Mouse (Mus musculus): ENCODE data around the gene Ubxn10.

Ubxn10 gene

DNA sequence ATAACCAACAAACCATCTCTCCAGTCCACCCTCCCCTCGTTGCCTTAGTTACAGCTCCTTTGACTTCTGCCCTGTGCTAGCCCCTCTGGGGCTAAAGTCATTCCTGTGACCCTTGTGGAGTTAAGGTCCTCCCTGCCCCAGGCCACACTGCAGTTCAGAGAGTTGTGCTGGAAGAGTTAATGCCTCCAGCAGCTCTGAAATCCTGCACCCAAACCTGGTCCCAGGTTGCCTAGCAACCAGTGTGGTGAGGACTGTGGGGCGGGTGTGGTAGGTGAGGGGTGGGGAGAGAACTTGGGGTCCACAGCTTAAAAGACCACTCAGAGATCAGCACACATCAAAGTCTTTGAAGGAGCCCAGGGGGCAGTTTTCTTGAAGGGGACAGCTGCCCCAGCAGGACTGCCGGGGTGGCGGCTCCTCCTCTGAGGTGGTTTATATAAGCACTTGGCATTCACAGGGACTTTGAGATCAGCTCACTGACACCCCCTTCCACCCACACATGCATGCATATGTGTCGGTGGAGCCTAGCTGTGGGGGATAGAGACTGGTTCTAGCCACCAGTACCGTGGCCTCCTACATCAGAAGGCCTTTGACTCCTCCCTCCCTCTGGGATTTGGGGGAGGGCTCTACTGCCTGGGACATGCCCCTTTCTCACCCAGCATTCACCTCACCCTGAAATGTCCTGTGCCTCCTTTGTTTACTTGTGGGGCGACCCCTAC lies 2.3 kb upstream of the Ubxn10 start:
- peak; percentile 59; the same call in 1 of the 2 replicates for ATAC-seq (ENCODE audit: insufficient number of reproducible peaks, low FRiP score, low TSS enrichment)

DNA sequence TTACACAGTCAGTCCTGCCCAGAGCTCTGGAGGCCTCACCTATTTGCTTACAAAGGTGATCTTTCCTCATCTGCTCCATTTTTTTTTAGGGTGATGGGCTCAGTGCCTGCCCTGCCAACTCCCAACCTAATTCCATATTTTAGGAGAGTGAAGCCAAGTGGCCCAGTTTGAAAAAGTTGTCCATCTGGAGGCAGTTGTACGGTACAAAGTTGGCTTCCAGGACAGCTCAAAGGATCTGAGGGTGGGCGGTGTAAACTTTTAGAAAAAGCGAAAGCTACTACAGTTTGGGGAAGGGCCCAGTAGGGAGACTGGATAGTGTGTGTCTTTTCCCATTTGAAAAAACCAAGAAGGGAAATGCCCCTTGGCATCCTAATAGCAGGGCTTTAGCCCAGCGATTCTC lies 2.1 kb downstream of the Ubxn10 start:
- ATAC-seq (ENCODE audit: insufficient number of reproducible peaks, low FRiP score, low TSS enrichment) = no peak

DNA sequence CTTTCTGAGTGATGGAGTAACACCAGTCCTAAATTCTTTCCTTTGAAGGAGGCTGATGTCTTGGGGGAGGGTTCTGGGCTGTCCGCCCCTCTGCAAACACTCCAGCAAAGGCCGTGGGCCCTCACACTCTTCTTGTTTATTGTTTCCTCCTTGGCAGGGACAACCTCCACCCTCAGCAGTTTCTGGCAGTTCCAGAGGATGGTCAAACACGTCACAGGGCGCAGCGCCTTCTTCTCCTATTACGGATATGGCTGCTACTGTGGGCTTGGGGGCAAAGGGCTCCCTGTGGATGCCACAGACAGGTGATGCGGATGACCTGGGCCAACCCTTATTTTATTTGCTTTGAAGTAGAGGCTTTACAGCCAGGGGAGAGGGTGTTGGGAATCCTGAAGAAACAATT lies 2.9 kb downstream of the Ubxn10 start:
- no peak for ATAC-seq (ENCODE audit: insufficient number of reproducible peaks, low FRiP score, low TSS enrichment)

DNA sequence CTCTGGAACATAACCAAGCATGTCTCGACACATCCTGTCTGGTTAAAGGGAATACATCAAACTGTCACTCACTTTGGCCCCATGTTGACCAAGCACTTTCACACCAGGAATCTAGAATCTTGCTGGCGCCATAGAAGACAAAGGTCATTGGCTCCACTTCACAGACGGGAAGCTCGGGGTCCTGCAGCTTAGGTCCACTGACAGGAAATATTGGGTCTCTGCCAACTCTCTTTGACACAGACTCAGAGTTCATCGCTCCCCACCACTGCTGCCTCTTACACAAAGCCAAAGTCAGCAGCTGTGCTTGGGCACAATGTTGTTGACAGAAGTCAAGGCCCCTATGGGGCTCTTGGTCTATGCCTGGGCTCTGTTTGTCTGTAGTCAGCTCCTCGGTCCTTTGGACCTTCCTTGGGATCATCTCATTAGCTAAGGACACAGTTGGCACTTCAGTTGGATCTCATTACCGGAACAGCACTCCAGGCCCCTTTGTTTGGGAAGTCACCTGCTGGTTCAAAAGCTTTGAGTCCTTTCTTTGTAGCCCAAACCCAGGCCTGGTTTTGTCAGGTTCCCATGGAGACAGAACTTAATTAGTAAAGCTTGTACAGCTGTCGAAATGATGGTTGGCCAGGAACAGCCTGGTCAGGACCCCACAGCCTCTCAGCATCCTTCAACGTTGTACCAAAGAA lies 7.8 kb downstream of the Ubxn10 start:
- no peak for ATAC-seq (ENCODE audit: insufficient number of reproducible peaks, low FRiP score, low TSS enrichment)

DNA sequence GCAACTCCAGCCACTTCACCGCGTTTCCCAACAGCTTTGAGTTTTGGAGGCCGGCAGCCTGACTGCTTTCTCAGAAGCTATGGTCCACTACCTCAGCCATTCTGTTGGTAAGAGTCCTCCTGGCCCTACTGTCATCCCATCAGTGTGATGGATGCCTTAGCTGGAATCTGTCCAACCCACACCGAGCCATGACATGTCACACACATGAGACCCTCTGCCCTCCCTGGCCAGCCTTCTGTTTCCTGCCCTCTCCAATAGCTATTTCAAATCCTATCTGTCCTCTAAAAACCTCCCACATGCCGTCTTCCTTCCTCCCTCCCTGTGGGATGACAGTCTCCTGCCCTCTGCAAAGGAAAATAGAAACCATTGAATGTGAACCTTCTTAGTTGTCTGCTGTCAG lies 11.2 kb downstream of the Ubxn10 start:
- no peak for ATAC-seq (ENCODE audit: insufficient number of reproducible peaks, low FRiP score, low TSS enrichment)

DNA sequence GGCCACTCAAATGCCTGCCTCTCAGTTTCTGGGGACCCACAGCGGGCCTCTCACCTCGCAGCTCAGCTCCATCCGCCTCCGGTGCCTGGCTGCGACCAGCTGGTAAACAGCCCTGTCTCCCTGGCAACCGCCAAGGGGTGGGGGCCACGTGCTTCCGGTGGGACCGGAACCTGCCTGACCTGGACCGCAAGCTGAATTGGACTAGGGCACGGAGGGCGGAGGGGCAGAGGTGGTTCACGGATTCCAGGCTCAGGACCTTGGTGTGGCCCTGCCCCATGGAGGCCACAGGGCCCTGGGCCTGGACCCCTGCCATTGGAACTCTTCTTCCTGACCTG lies 11.9 kb downstream of the Ubxn10 start:
- ATAC-seq (ENCODE audit: insufficient number of reproducible peaks, low FRiP score, low TSS enrichment) = 0 out of 2 replicates have a peak, but pooled peaks have one; percentile 49

DNA sequence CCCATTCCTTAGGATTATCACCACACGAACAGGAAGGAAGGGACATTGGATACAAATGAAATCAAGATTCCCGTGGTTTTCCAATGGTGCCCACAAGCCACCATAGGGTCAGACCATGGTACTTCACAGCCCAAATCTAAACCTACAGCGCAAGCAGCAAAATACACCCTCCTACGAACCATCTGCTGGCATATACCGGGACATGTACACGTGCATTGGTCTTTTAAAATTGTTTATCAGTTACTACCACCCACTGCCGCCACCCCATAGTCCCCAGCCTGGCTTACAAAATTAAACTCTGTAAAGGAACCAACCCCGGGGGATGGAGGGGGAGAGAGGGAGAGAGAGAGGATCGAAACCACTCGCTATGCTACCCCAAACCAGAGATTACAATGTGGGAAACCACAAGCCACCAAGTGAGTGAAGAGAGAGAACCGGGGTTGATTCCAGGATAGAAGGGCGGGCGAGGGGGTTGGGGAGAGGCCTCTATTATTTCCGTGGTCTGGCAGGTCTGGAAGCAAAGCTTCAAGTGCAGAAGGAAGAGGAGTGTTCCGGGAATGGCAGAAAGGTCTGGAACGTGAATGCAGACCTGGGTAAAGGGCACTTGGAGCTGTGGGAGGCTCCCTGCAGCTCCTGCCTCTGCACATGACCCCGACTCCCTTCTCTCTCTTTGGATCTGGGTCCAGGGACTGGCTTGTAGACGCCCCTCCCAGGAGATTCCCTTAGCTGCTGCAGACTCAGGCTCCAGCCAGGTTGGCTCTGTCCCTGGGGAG lies 12.4 kb downstream of the Ubxn10 start, which contains the start of gene Pla2g2c:
TSS of gene Pla2g2c (plus strand) at position 439 of the 773 bp plus-strand sequence.
- no peak; the same call in 1 of the 2 replicates for ATAC-seq (ENCODE audit: insufficient number of reproducible peaks, low FRiP score, low TSS enrichment)

DNA sequence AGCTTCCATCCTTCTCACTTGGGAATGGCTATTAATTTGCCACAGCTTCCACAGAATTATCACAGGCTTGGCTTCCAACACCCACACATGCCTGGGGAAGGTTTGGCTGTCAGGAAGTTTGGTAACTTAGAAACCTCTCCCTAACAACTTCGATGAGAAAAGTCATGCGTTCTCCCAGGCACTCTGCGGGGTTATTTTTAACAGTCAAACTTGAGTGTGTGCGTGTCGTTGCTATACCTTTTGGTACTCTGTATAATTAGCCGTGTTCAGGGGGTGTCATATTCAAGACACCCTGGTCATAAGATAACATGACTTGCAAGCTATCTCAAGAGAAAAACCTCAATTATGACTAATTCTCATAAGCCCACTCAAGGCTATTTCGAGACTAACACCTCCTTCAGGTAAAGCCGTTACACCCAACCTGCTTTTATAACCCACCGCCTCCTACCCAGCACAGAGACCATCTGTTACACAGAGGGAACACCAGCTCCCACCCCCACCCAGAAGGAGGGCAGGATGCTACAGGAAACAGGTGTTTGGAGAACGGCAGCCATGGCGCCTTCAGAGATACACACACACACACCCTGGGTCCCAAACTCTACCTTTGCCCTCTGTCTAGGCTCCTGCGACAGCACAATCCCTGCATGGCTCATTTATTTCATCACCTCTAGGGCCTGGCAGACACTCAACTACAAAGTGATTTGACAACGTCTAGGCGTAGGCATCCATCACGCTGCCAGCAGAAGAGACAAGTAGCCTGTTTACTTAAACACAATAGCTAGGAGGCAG lies 13.3 kb downstream of the Ubxn10 start:
- no peak for ATAC-seq (ENCODE audit: insufficient number of reproducible peaks, low FRiP score, low TSS enrichment)

DNA sequence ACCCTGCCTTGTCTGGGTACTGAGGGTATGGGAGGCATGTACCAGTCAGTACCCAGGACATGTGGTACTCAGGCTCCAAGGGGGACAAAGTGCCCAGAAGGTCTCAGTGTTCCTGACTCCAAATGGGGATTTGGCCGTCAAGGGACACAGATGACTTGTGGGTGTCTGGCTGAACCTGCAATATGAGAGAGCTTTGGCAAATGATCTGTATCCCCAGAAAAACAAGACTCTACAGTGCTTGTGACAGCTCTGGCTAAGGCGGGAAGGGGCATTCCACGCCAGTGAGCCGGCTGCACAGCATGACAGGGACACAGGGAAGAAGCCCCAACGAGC lies 17.7 kb downstream of the Ubxn10 start:
- no peak for ATAC-seq (ENCODE audit: insufficient number of reproducible peaks, low FRiP score, low TSS enrichment)

DNA sequence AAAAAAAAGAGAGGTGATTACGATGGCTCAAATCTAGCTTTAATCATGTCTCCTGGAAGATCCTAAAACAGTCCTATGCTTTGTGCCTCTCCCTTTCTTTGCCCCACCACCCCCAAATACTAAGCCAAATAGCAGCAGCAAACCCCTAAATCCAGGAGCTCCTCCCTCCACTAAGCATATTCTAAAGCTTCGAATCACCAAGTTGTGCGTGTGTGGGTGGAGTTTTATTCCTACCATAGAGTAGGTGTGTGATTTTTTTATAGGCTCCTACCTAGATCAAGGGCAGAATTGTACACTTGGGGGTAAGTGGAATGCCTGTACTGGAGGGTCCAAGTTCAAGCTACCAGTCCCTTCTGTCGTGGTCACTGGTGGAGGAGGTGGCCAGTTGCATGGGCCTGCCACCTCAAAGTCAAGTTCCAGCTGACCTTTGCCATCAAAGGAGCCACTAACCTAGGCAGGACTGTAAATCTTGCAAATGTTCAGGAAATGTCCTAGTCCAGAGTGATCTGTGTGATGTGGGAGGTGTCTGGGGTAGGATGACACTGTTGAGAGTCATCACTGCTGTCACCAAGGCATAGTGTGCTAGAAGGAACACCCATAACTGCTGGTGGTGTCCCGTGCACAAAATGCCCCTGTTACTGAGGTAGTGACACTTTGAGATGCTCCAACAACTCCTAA lies 18.2 kb downstream of the Ubxn10 start:
- ATAC-seq (ENCODE audit: insufficient number of reproducible peaks, low FRiP score, low TSS enrichment) = no peak

DNA sequence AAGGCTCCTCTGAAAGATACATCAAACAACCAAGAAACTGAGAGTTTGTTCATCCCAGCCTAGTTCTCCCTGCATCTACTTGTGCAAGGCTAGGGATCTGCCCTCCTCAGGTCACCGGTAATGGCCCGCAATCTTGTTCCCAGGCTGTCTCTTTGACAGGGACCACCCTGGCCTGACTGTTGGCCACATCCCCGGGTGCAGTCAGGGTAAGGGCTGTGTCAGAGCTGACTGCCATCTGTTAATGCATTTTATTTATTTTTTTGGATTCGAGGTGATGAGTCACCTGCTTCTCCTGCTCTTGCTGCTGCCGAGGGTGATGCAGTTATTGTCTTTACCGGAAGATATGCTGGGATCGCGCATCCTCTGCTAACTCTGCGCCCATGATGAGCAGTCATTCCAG lies 20.3 kb downstream of the Ubxn10 start:
- no peak for ATAC-seq (ENCODE audit: insufficient number of reproducible peaks, low FRiP score, low TSS enrichment)

DNA sequence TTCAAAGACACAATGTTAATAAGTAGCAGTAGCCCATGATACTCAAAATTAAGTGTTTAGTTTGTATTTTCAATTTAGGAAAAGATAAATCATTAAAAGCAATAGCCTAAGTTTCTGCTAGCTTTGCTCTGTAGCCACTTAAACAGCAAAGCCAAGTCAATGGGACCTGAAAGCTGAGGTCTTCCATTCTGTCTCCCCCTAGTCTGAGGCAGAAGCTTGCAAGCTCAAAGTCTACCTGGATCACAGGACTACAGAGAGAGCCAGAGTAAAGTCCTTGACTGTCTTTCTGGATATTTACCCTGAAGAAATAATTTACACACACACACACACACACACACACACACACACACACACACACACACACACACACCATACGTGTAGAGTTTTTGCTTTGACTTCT lies 22.8 kb downstream of the Ubxn10 start:
- ATAC-seq (ENCODE audit: insufficient number of reproducible peaks, low FRiP score, low TSS enrichment) = no peak

DNA sequence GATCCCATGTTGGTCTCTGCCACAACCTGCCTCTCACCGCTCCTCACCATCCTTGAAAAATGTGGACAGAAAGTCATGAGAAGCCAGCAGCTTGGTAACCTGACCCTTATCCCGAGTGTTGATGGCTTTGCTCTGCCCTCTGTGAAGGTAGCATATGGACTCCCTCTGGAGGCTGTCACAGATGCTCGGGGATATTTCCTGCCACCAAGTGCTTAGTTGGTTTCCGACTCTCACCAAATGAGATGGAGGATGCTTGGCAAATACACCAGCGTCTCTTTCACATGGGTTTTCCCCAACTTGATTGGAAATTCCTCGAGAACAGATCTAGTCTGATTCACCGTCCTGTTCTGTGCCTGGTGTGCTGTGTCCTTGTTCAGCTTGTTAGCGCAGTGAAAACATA lies 24.3 kb downstream of the Ubxn10 start:
- ATAC-seq (ENCODE audit: insufficient number of reproducible peaks, low FRiP score, low TSS enrichment) = no peak

DNA sequence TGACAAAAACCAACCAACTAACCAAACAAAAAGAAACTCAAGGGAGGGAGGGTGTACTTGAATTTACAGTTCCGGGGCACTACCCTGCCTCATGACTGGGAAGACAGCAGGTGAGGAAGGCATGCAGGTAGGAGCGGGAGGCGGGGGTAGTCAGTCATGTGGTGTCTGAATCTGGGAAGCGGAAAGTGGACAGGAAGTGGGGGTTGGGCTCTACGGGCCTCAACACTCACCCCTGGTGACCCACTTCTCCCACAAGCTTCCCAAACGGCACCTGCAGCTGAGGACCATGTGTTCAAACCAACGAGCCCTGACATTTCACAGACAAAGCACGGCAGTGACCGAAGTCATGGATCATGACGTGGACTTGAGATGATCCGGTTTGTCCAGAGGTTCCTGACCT lies 24.9 kb downstream of the Ubxn10 start:
- ATAC-seq (ENCODE audit: insufficient number of reproducible peaks, low FRiP score, low TSS enrichment) = no peak

DNA sequence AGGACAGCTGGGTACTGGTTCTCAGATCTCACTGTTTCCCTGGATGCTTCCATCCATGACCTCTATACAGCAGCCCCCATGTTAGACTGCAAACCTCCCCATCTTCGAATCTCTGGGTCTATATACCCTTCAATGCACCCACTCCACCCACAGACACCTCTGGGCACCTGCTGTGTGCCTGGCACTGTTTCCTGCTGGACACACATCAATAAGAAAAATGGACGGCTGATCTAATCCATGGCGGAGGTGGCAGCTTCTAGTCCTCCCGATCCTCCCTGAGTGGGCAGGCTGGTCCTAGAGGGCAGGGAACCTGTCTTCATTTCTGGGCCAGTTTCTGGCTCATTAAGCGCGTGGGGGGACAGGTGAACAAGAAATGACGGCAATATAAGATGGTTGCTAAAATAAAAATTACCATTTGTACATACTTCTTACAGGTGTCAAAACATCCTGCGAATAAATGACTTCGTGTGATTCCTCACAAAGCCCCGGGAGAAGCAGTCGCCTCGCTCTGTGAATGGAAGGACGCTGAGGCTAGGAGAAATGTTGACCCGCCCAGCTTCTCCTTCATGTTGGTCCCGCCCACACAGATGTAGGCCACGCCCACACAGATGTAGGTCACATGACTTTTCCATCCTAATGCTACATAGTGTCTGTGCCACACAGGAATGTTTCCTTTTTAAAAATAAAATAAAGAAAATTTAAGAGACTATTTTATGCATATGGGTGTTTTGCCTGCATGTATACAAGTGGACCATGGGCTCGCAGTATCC lies 25.7 kb downstream of the Ubxn10 start:
- ATAC-seq (ENCODE audit: insufficient number of reproducible peaks, low FRiP score, low TSS enrichment) = no peak

DNA sequence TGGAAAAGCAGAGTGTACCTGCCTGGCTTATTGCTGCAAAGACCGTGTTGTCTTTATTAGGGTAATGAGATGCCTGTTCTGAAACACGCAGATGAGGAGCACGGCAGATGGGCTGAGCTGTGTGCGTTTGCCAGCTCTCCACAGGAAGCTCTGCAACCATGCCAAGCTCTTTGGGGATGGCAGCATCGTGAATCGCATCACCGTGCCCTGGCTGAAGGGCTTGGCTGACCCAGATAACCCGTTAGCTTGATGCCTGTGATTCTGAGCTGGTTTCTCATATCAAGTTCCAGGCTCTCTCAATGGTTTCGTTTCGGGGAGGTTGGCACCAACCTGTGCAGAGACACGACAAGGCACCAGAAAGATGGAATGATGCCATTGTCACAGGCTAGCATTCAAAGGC lies 26.3 kb downstream of the Ubxn10 start:
- ATAC-seq (ENCODE audit: insufficient number of reproducible peaks, low FRiP score, low TSS enrichment) = peak; percentile 94

DNA sequence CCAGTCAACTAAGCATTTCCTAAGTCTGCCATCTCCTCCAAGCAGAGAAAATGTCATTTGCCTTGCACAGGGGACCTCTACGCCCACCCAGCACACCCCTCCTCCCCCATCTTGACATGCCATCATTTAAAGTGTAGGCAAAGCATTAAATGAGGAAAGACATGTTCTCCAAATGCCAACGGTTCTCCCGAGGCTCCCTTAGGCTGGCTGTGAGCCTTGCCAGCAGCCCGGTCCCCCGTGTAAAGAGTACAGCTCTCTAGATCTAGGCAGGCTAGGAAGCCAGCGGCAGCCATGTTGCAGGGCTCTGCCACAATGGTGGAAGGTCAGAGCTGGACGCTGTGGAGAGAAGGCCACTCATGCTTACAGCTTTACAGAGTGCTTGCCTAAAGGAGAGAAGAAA lies 27.0 kb downstream of the Ubxn10 start:
- no peak for ATAC-seq (ENCODE audit: insufficient number of reproducible peaks, low FRiP score, low TSS enrichment)

DNA sequence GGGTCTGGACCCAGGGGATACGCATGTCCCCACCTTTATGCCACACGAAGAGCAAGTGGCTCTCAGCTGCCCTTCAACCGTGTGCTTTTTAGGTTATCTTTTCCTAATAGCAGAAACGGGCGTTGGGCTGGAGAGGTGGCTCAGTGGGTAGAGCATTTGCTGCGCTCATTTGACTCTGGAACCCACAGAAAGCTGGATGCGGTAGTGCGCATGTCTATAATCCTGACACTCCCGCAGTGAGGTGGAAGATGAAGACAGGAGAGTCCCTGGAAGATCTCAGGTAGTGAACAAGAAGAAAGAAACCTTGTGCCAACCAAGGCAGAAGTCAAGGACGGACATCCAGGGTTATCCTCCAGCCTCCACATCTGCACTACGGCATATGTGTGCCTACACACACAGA lies 27.7 kb downstream of the Ubxn10 start:
- ATAC-seq (ENCODE audit: insufficient number of reproducible peaks, low FRiP score, low TSS enrichment) = no peak

DNA sequence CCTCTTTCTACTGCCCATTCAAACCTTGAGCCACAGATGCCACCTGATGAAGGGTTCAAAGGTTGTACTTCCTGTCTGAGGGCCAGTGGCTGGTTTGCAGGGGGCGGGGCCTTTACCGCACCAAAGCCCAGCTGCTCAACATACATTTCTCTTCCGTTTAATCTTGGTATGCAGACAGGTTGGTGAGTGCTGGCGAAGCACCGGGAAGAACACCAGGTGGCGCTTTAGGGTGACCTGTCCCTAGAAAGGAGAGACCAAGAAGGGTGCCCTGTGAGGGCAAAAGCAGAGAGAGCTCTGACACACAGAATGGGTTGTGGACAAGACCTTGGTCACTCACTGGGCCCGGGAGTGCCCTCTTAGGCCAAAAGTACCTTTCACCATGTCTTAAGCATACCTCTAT lies 28.3 kb downstream of the Ubxn10 start:
- no peak for ATAC-seq (ENCODE audit: insufficient number of reproducible peaks, low FRiP score, low TSS enrichment)

DNA sequence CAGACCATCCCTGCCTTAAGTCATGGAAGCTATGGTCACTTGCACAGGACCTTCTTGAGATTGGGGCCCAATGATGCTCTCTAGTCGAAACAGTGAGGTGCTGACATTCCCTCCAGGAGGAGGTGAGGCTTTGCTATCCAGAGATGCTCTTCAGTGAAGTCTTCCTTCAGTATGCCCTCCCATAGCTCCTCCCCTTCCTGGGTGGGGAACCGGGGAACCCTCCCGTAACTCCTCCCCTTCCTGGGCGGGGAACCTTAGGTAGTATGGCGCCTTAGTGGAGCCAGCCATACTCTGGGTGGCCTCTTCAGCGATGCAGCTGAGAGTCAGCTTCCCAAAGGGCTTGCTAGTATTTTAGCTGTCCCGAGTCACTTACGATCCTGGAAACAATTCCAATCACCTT lies 30.3 kb downstream of the Ubxn10 start:
- no peak for ATAC-seq (ENCODE audit: insufficient number of reproducible peaks, low FRiP score, low TSS enrichment)

Measured in cerebellum, adult (tissue).